Mouse (Mus musculus) adrenal gland, adult 8-10 months (tissue): ENCODE measurements around the gene Siglech. TPM values are rescaled to one million over a fixed set of nuclear protein-coding genes. Genes with fewer than 3 reads are reported as not detected.

Experiments used
- total RNA-seq, 4 experiments: library from RNA; stranded (reverse); gene quantifications; 2 replicates each; pipeline ENCODE4 v1.2.4; 2022

The Siglech gene
- total RNA-seq, 4 experiments from 2014 or later, result 0.87 to 1.6 (median 1.2) TPM

Other genes with a start within 250 kb of the Siglech start
- 10 to 100 TPM; 21.7 to 31.7 (median 25.2) TPM for gene Tubgcp5, start 26.0 kb downstream of the Siglech start, total RNA-seq
- 10 to 100 TPM; 76.0 to 93.3 (median 80.9) TPM for gene Cyfip1, start 73.6 kb downstream of the Siglech start, total RNA-seq
- 10 to 100 TPM; 49.1 to 66.3 (median 54.7) TPM for gene Nipa2, start 194.3 kb downstream of the Siglech start, total RNA-seq